Mouse (Mus musculus): ENCODE measurements around the gene Tnip3.

Tnip3 gene

GRCm38 (mm10) chr6:65525192-65525591 lies at the start of gene Tnip3:
TSS of gene Tnip3 (plus strand) at chr6:65525313.
- no peak for ATAC-seq (ENCODE audit: low TSS enrichment)

DNA sequence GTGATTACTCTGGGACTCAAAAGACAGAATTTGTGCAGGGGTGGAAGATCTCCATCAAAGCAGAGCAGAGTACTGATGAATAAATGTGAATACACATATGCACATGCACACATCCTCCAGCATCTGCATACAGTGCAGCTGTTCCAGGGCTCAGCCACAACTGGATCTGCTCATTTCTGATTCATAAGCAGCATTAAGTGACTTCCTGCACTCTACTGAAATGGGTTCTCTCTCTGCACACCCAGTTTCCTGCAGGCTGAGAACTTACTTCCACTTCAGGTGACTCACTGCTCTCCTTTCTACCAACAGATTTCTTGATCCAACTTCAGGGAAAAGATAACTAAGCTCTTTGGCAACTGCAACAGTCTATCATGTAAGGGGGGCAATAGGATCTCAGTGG lies 26.3 kb upstream of the Tnip3 start:
- no peak for ATAC-seq (ENCODE audit: low TSS enrichment)

DNA sequence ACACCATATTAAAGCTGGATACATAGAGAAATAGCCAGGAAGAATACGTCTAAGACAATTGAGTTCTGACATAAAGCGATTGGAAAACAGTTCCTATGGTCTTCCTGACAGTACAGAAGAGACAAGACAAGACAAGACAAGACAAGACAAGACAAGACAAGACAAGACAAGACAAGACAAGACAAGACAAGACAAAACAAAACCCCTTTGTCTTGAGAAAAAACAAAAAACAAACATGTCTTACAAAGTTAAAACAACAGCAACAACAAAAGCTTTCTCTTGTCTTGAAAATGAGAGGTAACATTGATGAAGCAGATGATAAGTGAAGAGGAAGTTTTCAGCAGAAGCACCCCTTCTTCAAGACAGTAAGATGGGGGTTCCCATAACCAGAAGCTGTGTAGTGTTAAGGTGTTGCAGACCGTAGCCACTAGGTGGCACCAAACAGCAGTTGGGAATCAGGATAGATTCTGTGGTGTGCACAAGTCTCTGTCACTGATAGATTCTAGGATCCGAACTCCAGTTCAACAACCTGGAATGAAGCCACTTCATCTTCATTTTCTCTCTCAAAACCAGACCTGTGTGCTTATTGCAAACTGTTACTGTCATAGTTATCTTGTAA lies 15.0 kb upstream of the Tnip3 start:
- peak; percentile 98 for ATAC-seq (ENCODE audit: low TSS enrichment)

DNA sequence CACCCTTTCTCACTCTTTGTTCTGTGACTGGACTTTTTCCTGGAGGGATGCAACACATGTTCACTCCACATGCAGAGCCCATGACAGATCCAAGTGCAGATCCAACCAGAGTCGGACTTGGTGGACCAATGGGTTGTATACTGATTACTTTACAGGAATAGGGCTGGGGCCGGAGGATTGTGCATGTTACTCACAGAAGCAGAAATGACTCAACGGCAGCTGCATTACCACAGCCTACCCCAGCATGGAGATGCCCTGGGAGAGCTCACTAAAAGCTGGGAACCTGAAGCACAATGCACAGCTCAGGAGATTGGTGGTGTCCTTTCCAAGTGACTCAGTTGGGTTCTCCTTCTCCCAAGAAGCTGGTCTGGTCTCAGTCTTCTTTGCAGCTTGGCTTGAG lies 11.3 kb upstream of the Tnip3 start:
- no peak for ATAC-seq (ENCODE audit: low TSS enrichment)

GRCm38 (mm10) chr6:65516759-65517158 lies 8.4 kb upstream of the Tnip3 start:
- ATAC-seq (ENCODE audit: low TSS enrichment) = no peak; the same call in 1 of the 2 replicates

DNA sequence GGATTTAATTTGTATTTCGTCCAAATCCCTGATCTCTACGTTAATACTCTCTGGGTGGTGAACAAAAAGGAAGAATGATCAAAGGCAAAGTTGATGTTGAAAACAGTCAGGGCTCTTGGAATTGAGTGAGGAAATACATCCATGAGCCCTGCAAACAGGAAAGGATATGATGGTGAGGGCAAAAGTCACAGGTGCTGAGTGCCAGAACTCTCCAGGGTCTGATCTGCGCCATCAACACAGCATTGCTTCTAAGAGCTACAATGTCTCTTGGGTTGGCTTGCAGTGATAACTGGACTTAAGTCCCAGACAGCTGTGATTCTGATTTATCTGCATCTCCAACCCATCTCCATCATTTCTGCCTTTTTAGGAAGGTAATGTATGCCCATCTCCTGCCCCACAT lies 4.3 kb upstream of the Tnip3 start:
- no peak for ATAC-seq (ENCODE audit: low TSS enrichment)

GRCm38 (mm10) chr6:65527892-65528291 lies 2.8 kb downstream of the Tnip3 start:
- no peak for ATAC-seq (ENCODE audit: low TSS enrichment)

DNA sequence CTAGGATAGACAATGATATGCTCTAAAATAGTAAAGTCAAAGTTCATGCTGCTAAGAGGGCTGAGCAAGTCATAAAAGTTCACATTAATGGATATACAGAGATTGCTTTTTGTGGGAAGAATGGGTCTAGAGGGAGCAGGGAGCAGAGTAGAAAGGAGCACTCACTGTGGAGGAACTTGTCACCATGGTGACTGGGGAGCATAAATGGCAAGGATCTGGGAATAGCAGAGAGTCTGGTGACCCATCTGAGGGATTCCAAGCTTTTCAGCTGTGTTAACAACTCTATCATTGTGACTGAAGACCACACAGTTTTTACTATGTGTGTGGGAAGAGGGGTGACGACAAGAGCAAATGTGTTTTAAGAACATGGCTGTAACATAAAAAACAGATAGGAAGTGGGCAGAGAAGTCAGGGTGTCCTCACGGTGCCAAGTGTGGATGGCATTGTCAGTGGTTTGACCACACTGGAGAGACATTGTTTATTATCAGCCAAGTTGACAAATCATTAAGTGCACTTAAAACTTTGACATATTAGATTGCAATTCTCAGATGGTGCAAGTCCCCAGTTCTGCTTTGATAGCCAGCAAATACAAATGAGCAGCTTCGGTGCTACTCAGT lies 6.2 kb downstream of the Tnip3 start:
- ATAC-seq (ENCODE audit: low TSS enrichment) = 0 out of 2 replicates have a peak, but pooled peaks have one; percentile 31

DNA sequence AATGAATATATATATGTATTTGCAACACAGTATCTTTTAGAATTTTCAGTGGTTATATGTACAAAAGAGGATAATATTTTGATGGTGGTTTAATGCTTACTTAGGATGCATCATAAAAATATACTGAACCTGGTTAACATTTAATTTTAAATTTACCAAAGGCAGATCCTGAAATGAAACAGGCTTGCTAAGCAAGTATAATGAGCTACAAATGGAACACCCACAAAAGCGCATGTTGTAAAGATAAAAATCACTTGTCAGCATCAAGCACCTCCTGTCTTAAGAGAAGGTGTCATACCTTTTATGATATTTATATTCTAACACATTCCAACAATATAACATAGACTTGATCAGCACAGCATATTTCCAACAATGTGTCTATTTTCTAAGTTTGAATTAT lies 8.6 kb downstream of the Tnip3 start:
- peak; percentile 68 for ATAC-seq (ENCODE audit: low TSS enrichment)

DNA sequence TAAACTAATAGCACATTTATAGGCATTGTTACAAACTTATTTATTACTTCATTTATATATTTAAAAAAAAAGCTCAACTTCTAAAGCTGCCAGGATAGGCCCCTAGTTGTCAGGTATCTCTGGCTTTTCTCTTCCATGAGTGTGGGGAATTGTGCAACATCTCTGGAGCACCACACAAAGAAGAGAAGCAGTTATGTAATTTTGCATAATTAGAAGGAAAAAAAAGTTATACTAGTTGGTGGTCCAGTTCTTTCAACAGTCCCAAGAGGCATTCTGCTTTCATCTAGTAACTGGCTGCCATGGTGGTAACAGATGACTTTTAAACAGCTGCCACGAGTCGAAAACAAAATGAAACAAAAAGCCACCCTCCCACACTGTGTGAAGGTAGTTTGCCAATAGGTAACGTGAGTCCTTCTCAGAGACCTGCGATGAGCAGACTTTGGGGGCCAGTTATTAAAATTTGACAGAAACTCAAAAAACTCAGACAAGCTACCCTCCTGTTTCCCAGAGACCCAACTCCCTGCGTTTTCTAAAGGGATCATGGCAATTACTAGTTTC lies 12.3 kb downstream of the Tnip3 start:
- ATAC-seq (ENCODE audit: low TSS enrichment) = no peak

DNA sequence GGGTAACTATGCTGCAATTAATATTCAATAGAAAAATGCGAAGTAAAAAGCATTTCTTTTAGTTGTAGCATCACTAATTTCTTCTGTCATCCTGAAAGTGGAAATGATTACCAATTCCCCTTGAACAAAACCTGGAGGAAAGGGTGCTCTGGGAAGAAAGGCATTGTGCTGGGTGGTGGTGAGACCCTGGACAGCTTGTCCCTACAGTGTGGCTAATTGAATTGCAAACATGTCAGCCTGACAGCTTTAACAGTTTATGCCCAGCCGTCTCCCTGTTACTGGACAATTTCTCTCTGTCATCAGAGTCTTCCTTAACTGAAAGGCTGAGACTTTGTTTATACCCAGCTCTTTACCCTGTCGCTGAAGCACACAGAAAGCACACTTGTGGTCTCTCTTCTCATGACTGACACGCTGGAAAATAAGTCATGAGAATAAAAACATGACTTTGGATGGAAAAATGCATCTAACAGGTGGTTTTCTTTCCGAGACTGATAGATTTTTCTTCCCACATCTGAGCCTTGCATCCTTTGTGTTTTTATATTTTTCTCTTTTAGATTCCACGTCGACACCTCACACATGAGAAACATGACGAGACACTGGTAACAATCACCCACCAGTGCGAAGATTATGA lies 13.0 kb downstream of the Tnip3 start:
- ATAC-seq (ENCODE audit: low TSS enrichment) = no peak

- ATAC-seq (ENCODE audit: low TSS enrichment) = no peak
These were observed 13.8 kb downstream of the Tnip3 start for GRCm38 (mm10) chr6:65538921-65539320.

DNA sequence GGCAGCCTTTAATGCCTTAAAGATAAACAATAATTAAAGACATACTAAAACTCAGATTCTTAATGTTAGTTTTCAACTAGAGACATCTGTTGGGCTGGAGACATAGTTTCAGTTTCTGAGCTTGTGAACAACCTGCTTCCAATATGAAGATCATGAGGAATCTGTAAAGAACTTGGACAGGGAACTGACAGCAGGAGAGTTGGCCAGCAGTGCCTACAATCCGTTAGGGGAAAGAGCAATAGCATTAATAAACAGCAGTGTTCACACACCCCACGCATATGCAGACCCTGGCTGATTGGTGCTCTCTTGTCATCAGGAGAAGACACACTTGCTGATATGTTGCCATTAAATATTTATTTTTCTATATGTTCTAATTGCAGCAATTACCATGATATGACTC lies 15.0 kb downstream of the Tnip3 start:
- no peak for ATAC-seq (ENCODE audit: low TSS enrichment)

- peak; percentile 83 for ATAC-seq (ENCODE audit: low TSS enrichment)
These were observed 16.0 kb downstream of the Tnip3 start for GRCm38 (mm10) chr6:65541094-65541493.

- ATAC-seq (ENCODE audit: low TSS enrichment) = peak; percentile 85
These were observed 17.3 kb downstream of the Tnip3 start for GRCm38 (mm10) chr6:65542391-65542790.

- ATAC-seq (ENCODE audit: low TSS enrichment) = no peak
These were observed 17.8 kb downstream of the Tnip3 start for GRCm38 (mm10) chr6:65542913-65543312.

DNA sequence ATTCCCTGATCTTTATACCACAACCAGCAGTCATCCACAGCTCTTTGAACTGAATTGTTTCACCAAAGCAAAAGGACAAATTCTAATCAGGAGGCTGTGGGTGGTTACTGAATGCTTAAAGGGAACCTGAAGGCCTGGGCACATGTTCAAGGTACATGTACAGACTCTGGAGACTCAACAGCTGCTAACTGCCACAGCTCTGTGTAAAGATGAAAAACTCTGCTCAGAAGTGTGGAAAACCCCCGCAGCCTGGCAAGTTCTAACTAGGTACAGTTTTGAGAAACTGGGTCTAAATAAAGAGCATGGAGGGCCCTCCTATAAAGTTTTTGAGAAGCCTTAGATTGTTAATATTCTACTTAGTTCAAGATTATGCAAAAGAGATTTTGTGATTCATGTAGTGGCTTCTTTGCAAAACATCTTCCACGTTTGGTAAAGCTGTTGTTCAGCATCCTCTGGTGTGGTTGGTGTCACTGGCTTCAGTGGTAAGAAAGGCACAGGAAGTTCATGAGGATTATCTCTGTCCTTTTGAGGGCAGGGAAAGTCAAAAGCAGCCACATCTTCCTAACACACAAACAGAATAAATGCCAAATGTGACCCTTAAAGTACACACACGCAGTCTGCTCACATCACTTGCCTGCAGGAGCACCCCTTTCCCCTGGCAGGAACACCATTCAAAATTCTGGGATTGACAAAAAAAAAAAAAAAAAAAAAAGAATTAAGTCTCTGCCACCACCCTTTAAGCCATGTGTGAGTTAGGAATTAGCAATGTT lies 39.0 kb downstream of the Tnip3 start:
- ATAC-seq (ENCODE audit: low TSS enrichment) = peak; percentile 99

- peak; percentile 35; the same call in 1 of the 2 replicates for ATAC-seq (ENCODE audit: low TSS enrichment)
These were observed 39.5 kb downstream of the Tnip3 start for GRCm38 (mm10) chr6:65564657-65565039.

- peak; percentile 99 for ATAC-seq (ENCODE audit: low TSS enrichment)
These were observed 44.6 kb downstream of the Tnip3 start for GRCm38 (mm10) chr6:65569741-65570140.

DNA sequence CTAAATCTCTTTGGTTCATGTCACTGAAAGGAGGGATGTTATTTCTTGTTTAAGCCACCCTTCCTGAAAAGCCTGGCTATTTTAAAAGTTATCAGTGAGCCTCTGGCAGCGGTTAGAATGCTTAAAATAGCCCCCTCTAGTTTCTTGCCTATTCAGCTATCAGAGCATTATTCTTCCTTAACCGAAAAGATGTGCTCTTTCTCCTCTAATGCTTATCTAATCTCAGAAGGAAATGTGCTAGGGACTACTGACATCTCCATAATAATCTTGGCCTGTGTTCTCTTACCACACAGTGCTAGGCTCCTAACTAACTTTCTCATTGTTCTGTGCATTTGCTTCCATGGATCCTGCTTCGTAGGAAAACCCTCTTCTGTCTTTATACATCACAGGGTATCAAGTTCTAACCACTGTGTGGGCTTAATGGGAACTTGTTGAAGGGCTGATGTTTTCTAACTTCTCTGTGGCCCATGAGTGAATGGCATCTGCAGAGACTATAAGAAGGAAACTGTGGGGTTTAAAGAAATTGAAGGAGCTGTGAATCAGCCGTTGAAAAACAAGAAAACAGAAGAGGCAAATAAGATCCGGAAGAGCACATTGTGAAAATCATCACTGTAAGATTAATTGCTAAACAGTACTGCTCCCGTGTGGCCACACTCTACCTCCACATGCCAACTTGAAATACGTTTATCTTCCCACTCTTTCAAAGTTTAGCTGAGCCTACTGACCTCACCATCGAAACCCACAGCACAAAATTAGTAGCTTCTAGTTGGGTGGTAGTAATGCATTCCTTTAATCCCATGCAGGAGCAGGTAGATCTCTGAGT lies 53.2 kb downstream of the Tnip3 start:
- no peak for ATAC-seq (ENCODE audit: low TSS enrichment)

DNA sequence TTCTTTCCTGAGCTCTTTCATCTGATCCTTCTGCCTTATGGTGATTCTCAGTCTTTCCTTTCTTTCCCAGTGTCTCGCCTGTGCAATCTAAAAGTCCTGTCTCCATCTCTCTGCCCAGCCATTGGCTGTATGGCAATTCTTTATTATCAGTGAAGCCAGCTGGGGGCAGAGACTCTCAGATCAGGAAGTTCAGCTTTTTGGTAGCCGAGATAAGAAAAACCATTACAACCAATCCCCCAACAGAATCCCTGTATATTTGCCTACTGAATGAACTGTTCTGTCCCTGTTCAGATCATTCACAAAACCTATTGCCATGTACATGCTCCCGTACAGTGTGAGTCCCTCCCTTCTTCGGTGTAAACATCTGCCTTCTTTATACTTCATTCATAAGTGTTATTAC lies 57.9 kb downstream of the Tnip3 start:
- no peak for ATAC-seq (ENCODE audit: low TSS enrichment)
